Mouse (Mus musculus) liver, embryonic 13.5 days (tissue): ENCODE measurements around the gene Rock2. TPM values are rescaled to one million over a fixed set of nuclear protein-coding genes. Genes with fewer than 3 reads are reported as not detected.

ENCODE experiments used
- ATAC-seq: fragments of 200-750 bp; cut with Nextera tagmentation; 2 replicates; pipeline ENCODE4 v1.8.0; 2017; ENCODE audit warnings: low read depth, mild to moderate bottlenecking, moderate number of reproducible peaks, moderate library complexity
- DNase-seq: peaks from one replicate; pipeline ENCODE4 v3.0.0; 2022
- H3K27ac ChIP-seq: fragments of 300-500 bp; sonication (generic); 2 replicates; pipeline ENCODE4 v1.5.1; 2015; ENCODE audit warnings: moderate library complexity, mild to moderate bottlenecking, inconsistent platforms
- H3K27me3 ChIP-seq: fragments of 300-500 bp; sonication (generic); 2 replicates; pipeline ENCODE4 v1.6.1; 2015; ENCODE audit warnings: mild to moderate bottlenecking, inconsistent platforms
- H3K36me3 ChIP-seq: fragments of 300-500 bp; sonication (generic); 2 replicates; pipeline ENCODE4 v1.6.1; 2015; ENCODE audit warnings: mild to moderate bottlenecking, inconsistent platforms
- H3K4me1 ChIP-seq: fragments of 300-500 bp; sonication (generic); replicated peaks from 2 replicates; pipeline ENCODE4 v1.6.1; 2015; ENCODE audit warnings: inconsistent platforms
- H3K4me2 ChIP-seq: fragments of 300-500 bp; sonication (generic); 2 replicates; pipeline ENCODE4 v1.6.1; 2015; ENCODE audit warnings: inconsistent platforms, mild to moderate bottlenecking, moderate library complexity
- H3K4me3 ChIP-seq: fragments of 300-500 bp; sonication (generic); replicated peaks from 2 replicates; pipeline ENCODE4 v1.5.1; 2015; ENCODE audit warnings: mild to moderate bottlenecking, inconsistent platforms
- H3K9ac ChIP-seq: fragments of 300-500 bp; sonication (generic); 2 replicates; pipeline ENCODE4 v1.6.1; 2015; ENCODE audit warnings: mild to moderate bottlenecking, inconsistent platforms
- H3K9me3 ChIP-seq: fragments of 300-500 bp; sonication (generic); replicated peaks from 2 replicates; pipeline ENCODE4 v1.6.1; 2016; ENCODE audit warnings: inconsistent platforms
- WGBS: fragments of 180-500 bp; shearing (Covaris S2); methylation state at CpG from one replicate; pipeline ENCODE4 v1.1.7; 2015; ENCODE audit not compliant: insufficient replicate concordance; 5-methylcytosine and 5-hydroxymethylcytosine counted together
- polyA plus RNA-seq: library from polyadenylated mRNA; unstranded; fragments of >200 nt; fragmentation: Nextera tagmentation; extraction: Ambion mirVana; gene quantifications from 2 replicates; pipeline ENCODE4 v1.2.1, GENCODE M21; 2015

The Rock2 gene
- polyA plus RNA-seq, 1 experiment from 2014 or later: 7.0 TPM

DNA sequence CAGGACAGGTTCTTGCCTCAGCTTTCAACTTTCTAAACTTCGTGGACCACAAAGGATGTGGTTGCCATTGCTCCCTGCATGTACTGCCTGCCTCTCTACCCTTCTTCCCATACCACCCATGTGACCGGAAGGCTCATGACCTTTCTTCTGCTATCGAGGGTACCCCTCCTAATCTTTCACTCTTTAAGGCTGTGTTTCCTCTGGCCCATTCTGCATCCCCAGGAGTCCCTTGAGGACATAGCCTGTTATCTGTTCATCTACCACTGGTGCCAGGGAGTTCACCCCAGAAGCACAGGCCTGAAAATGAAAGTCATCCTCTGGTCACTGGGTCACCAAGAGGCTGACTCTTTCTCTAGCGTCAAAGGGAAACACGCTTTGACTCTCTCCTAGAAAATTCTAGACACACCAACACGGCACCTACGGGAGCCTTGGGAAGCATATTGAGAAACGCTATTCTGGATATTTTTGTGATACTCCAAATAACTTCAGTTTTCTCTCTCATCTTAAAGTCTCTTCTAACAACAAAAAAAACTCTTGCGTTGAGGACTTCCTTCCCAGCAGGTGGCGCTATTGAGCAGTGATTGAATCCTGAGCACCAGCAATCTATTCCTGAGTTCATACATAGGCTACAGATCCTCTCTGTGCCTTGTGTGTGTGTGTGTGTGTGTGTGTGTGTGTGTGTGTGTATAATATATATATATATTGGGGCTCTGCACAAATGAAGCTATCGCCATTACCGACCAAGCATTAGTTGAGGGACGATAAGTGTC, 138.2 kb downstream of the Rock2 start:
- no peaks in the 10 kb centered on the region for H3K27me3 ChIP-seq
- 32% methylated on average over 13 of the region's 13 CpGs for WGBS

GRCm38 (mm10) chr12:17033464-17033841, 138.8 kb downstream of the Rock2 start:
- Histone ChIP-seq H3K36me3 (no peaks in the 10 kb centered on the region), H3K27me3 (no peaks in the 10 kb centered on the region), H3K27ac (no peak overlapping the region), H3K4me3 (no peak overlapping the region), H3K9ac (no peak overlapping the region), H3K9me3 (no peaks in the 10 kb centered on the region), H3K4me2 (no peak overlapping the region), H3K4me1 (no peaks in the 10 kb centered on the region)
- 60% methylated on average over 9 of the region's 9 CpGs for WGBS
- ATAC-seq (no peak), DNase-seq (no peak)

More for the DNA sequence above, 138.2 kb downstream of the Rock2 start:
- Histone ChIP-seq H3K9me3 (no peaks in the 10 kb centered on the region), H3K4me1 (no peaks in the 10 kb centered on the region), H3K4me2 (no peak overlapping the region), H3K4me3 (no peak overlapping the region), H3K9ac (no peak overlapping the region), H3K36me3 (no peaks in the 10 kb centered on the region), H3K27ac (no peak overlapping the region)
- ATAC-seq (no peak), DNase-seq (peak; percentile 12)

GRCm38 (mm10) chr12:17034671-17035070, 140.0 kb downstream of the Rock2 start:
- 63% methylated on average over 5 of the region's 5 CpGs for WGBS
- no peak overlapping the region for H3K4me3 ChIP-seq
- no peaks in the 10 kb centered on the region for H3K4me1 ChIP-seq
- H3K27me3 ChIP-seq: no peaks in the 10 kb centered on the region
- no peak overlapping the region for H3K9ac ChIP-seq
- H3K27ac ChIP-seq: no peak overlapping the region
- H3K36me3 ChIP-seq: no peaks in the 10 kb centered on the region
- DNase-seq (no peak), ATAC-seq (no peak)
- no peak overlapping the region for H3K4me2 ChIP-seq
- no peaks in the 10 kb centered on the region for H3K9me3 ChIP-seq

DNA sequence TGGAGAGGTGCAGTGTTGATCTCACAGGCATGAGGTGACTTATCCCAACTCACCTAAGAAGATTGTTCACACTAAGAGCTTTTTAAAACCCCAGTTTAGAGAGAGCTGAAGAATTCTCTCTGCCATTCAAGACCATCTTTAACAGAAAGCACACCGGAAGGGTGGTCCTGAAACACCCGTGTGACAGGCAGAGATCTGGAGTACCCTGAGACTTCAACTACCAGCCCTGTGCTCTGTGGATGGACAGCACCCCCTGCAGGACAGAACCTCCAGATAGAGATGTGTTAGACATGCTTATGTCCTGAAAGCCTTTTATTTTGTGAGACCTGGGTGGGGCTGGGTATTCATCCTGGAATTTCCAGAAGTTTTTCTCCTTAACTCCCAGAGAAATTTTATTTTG, 140.4 kb downstream of the Rock2 start:
- DNase-seq (peak; percentile 26), ATAC-seq (no peak)
- Histone ChIP-seq H3K4me3 (no peak overlapping the region), H3K27me3 (no peaks in the 10 kb centered on the region), H3K9ac (no peak overlapping the region), H3K4me2 (no peak overlapping the region), H3K9me3 (no peaks in the 10 kb centered on the region), H3K4me1 (no peaks in the 10 kb centered on the region), H3K27ac (no peak overlapping the region), H3K36me3 (no peaks in the 10 kb centered on the region)
- 50% methylated on average over 2 of the region's 2 CpGs for WGBS

- Histone ChIP-seq H3K9me3 (no peaks in the 10 kb centered on the region), H3K27me3 (no peaks in the 10 kb centered on the region), H3K4me1 (no peaks in the 10 kb centered on the region), H3K4me3 (no peak overlapping the region), H3K36me3 (no peaks in the 10 kb centered on the region), H3K27ac (no peak overlapping the region), H3K9ac (no peak overlapping the region), H3K4me2 (no peak overlapping the region)
- ATAC-seq (no peak), DNase-seq (no peak)
- 37% methylated on average over 9 of the region's 9 CpGs for WGBS
Observed at GRCm38 (mm10) chr12:17036532-17036931, 141.8 kb downstream of the Rock2 start.

DNA sequence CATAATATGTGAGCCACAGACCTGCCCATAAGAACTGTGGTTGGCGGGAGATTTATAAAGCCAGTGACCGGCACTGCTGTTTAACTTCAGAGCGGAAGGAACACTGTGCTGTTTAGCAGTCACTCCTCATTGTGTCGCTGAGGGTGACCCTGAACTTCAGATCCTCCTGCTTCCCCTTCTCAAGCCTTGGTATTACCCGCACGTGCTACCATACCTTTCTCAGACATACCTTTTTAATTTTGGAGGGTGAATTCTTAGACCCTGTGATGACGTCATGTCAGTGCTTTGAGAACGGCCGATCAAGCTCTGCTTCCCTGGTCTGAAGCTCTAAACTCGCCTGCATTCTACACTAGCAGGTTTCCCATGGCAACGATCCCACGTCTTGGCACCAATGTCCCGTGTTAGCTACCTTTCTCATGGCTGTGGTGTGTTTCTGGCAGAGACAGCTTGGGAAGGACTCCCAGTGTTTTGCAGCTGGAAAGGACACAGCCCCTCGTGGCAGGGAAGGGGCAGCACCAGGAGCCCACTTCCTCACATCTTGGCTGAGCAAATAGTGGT, 142.4 kb downstream of the Rock2 start:
- 55% methylated on average over 14 of the region's 14 CpGs for WGBS
- H3K4me1 ChIP-seq: no peaks in the 10 kb centered on the region

More for the DNA sequence above, 142.4 kb downstream of the Rock2 start:
- H3K4me3 ChIP-seq: no peak overlapping the region
- no peak overlapping the region for H3K27ac ChIP-seq
- H3K9me3 ChIP-seq: no peaks in the 10 kb centered on the region
- no peaks in the 10 kb centered on the region for H3K36me3 ChIP-seq
- DNase-seq (no peak), ATAC-seq (no peak)
- no peak overlapping the region for H3K9ac ChIP-seq
- H3K4me2 ChIP-seq: no peak overlapping the region
- no peaks in the 10 kb centered on the region for H3K27me3 ChIP-seq

Other genes starting within 250 kb of the Rock2 start
- gene Ntsr2, start 241.5 kb upstream of the Rock2 start, polyA plus RNA-seq: not detected in 2 replicates
- gene Greb1, start 94.0 kb upstream of the Rock2 start, polyA plus RNA-seq: 0.61 and 0.68 TPM in 2 replicates
- 22.6 and 26.1 TPM in 2 replicates for gene E2f6, start 83.9 kb upstream of the Rock2 start, polyA plus RNA-seq
- 5.5 and 5.7 TPM in 2 replicates for gene Pqlc3, start 105.5 kb downstream of the Rock2 start, polyA plus RNA-seq
- 0.14 and 0.16 TPM in 2 replicates for gene 2410004P03Rik, start 116.8 kb downstream of the Rock2 start, polyA plus RNA-seq